Mouse (Mus musculus): ENCODE data around the gene 4931414P19Rik.

- peak; percentile 33 for TF ChIP-seq CTCF (IDR thresholded peaks at IDR 0.05; ENCODE audit: control insufficient read depth, insufficient read depth, insufficient read length)
- TF ChIP-seq MYOG (IDR thresholded peaks at IDR 0.05; ENCODE audit: control insufficient read depth, extremely low read depth, insufficient read length): no peak
These were observed 51.6 kb downstream of the 4931414P19Rik start, which contains the start of gene Haus4 for GRCm38 (mm10) chr14:54553975-54554769.
